Mouse (Mus musculus) heart, adult 9 months (tissue): ENCODE measurements around the gene Smim24.
A peak's percentile ranks its signal among the peaks of the same experiment; 100 is the strongest.

Source experiments
- DNase-seq, 2 experiments: peaks; one replicate each; pipeline ENCODE4 v3.0.0; 2022; ENCODE audit warnings: low spot score in 2 of 2

The Smim24 gene

DNA sequence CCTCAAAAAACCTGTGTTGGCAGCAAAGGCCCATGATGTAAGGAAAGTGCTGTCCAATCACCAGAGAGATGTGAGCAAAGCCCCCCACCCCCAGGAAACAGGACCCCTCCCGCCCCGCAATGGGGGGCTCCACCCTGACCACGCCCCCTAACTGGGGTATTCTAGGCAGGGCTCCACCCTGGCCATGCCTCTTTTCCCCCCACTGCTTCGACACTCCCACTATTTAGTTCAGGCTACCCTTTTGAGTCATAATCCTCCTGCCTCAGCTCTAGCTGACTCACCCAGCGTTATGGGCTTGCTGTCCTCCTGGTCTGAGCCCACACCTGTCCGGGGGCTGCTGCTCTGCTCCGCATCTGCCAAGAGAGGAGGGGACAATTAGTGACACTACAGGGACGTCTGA is 16.5 kb downstream of the Smim24 start:
- DNase-seq = no peak

- DNase-seq = no peak
Observed at GRCm38 (mm10) chr10:81410350-81410749, 17.5 kb downstream of the Smim24 start.

GRCm38 (mm10) chr10:81410981-81411380 is 18.1 kb downstream of the Smim24 start:
- DNase-seq = peak; percentile 77 to 82

GRCm38 (mm10) chr10:81411471-81412400 is 18.9 kb downstream of the Smim24 start:
- peak; percentile 97 to 99 for DNase-seq

- DNase-seq = no peak
Observed at GRCm38 (mm10) chr10:81412586-81413309, 19.9 kb downstream of the Smim24 start.

DNA sequence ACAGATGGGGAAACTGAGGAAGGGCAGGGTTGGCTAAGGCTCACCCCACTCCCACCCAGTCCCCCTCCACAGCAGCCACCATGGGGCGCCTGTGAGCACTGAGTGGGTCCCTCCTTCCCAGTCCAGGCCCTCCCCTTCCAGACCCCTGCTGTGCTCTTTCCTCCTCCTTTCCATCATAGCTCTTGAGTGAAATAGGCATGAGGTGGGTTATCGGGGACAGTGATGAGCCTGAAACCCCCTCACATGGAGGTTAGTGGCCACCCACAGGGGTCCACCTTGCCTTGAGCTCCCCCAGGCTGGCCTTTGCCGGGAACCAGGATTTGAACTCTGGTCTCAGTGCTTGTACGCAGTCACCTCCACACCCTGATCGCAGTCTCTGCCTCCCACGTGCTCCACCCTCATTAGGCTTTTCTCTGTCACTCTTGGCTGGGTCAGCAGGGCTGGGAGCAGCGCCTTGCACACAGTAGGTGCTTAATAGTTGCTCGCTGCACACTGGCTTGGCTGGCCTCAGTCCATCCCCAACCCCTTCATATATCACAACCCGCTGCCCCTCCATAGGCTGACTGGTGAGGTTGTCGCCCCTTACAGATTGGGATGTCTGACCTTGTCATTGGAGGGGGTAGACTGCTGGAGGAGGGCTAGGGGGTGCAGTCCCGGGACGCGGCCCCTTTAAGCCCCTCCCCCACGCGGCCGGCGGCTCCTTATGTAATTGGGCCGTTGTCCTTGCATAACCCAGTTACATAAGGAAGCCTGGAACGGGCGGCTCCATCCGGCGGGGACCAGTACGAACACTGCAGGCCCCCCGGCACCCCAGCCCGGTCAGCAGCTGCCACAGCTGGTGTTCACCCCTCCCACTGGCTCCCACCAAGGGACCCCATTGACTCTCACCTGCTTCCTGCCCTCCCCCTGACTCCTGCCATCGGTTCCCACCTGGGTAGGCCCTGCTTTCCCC is 20.7 kb downstream of the Smim24 start:
- peak; percentile 93 to 94 for DNase-seq

DNA sequence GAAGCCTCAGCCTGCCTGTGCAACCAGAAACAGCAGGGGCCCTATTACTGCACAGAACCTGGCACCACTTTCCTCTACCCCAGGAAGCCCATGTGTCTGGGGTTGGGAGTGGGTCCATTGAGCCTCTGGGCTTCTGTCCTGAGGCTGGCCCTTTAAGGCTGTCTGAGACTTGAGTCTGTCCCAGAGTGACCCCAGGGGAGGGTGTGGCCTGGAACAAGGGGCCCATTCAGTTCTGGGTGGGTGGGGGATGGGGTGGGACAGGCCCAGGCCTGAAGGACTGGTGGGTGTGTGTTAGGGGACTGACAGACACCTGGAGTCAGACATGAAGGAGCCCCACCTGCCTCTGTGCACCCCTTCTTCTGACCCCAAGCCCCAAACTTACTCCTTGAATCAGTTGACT is 21.8 kb downstream of the Smim24 start:
- peak; percentile 70 to 73 for DNase-seq

DNA sequence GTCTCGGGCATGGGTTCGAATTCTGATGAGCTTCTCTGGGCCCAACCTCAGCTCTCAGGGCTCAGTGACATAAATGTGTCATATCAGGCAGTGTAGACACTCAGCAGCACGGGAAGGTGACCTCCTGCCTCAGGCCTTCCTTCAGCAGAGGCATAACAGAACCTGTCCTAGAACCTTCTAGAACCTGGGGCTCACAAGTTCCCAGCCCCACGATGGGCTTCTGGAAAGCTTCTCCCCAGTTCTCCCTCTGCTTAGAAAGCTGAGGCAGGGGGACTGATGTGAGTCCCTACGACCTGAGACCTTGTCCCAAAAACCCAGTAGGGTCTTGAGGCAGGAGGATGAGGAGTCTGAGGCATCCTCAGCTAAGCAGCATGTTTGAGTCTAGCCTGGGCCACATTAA is 22.3 kb downstream of the Smim24 start:
- peak in 1 of 2 experiments; percentile 30 for DNase-seq

- DNase-seq = peak in 1 of 2 experiments; percentile 67
Observed at GRCm38 (mm10) chr10:81415549-81416310, 22.9 kb downstream of the Smim24 start.

DNA sequence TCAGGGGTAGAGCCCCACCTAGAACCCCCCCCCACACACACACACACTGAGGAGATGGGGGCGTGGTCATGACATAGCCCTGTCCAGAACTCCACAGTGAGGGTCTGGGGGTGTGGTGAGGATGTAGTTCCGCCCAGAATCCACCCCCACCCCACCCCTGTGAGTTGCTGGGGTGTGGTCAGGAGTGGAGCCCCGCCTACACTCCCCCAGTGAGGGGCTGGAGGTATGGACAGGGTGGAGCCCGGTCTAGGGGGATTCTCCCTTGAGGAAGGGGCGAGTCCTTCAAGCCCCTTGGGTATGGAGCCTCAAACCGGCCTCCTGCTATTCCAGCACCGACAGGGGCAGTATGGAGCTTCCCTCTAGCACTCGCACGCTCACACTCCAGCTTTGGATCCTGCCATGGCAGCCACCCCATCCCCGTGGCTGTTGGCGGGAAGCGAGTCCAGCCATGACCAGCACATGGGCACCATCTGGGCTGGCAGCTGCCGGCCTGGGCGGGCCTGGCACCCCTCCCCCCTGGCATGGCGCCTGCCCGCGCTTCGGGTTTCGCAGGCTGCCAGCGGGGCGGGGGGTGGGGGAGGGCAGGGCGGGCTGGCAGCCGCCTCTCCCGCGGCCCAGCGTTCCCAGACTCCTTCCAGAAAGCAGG is 23.9 kb downstream of the Smim24 start:
- peak; percentile 89 to 91 for DNase-seq

DNA sequence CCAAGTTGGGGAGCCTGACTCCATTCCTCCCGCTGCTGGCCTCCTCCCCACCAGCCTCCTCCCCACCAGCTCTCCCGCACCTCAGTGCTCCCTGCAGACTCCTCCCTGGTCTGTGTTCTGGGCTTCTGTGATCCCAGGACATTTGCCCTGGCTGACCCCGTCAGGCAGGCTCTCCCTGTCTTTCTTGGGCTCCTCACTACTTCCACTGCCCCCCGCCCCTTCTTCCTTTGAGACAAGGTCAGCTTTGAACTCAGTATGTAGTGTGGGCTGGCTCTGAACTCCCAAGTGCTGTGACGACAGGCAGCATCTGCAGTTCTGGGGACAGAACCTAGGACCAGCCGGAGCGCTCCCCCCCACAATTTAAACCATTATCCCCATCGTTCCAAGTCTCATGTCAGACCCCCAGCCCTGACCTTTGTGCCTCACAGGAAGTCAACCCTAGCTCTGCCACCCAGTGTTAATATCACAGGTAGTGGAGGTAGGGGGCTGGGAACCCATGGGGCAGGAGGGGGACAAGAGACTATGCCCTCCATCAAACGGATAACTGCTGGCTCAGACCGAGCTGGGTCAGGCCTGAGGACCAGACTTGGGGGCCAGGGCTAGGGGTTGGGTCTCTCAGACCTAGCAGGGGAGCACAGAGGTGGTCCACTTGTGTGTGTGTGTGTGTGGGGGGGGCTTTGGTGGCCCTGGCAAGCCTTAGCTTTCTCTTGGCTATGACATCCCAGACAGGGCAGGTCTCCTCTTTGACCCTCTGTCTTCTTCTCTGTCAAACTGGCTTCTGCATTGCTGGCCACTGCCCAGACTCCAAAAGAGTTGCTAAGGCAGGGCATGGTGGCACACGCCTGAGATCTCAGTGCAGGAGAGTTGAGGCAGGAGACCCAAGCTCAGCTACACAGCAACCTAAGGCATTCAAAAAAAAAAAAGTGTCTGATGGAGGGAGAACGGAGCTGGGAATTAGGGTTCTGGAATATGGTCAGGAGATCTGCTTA is 24.7 kb downstream of the Smim24 start:
- peak in 1 of 2 experiments; percentile 24 for DNase-seq

DNA sequence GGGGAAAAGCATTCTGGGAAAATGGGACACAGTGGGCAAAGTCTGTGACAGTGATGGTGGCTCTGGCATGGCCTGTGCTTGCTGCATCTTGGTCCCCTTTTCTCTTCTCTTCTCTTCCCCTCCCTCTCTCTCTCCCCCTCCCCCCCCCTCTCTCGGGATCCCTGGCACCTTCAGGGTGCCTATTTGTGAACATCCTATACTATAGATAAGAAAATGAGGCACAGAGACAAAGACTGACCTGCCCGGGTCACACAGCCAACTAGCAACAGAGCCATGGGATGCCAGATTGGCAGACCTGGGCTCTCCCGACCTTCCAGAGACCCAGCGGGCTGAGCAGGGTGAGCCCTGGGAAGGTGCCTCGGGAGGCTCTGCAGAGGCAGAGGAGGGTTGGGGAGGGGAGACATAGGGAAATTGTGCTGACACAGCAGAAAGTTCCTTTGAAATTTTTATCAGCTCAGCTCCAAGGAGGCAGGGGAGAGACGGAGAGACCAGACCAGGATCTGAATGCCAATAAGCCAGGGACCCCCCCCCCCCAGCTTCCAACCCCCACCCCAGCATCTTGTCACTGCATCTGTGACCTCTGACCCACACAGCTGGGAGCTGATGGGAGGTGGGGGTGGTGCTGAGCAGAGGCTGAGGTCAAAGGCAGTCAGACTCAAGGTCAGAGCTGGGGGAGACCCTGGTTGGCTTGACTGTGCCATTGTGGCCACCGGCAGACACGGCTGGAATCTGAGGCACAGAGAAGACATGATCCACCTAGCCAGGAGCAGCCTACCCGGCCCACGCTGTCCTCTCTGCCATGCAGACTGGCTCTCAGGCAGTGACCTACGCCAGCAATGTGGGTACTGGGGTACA is 25.6 kb downstream of the Smim24 start:
- no peak for DNase-seq

GRCm38 (mm10) chr10:81419111-81419928 is 26.5 kb downstream of the Smim24 start:
- no peak for DNase-seq

- DNase-seq = peak in 1 of 2 experiments; percentile 20
Observed at GRCm38 (mm10) chr10:81420191-81420767, 27.4 kb downstream of the Smim24 start.

- peak; percentile 2 to 9 for DNase-seq
Observed at GRCm38 (mm10) chr10:81421041-81421796, 28.4 kb downstream of the Smim24 start.

DNA sequence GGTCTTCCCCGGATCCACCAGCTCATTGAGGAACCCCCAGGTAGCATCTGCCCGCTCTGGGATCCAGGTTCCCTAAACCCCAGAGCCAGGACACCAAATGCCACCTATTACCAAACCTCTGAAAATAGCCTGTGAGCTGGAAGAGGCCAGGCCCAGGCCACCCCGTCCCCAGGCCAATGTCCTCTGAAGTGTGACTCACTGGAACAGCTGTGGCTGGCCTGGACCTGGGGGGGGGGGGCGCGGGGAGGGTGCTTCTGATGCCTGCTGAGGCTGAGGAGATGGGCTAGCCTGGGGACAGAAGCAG is 28.9 kb downstream of the Smim24 start:
- DNase-seq = peak; percentile 56
